Mouse (Mus musculus): Measurements from ENCODE around the gene Fbn1. TPM values are rescaled to one million over a fixed set of nuclear protein-coding genes. Genes with fewer than 3 reads are reported as not detected.

The Fbn1 gene
- polyA plus RNA-seq, 1 experiment from 2014 or later: 3.6 TPM

- no peak for ATAC-seq (ENCODE audit: low read depth)
- Histone ChIP-seq H3K4me2 (no peak overlapping the region), H3K4me1 (replicated peaks) (0 out of 2 replicates have a peak, but pooled peaks cover 4% of the 10 kb centered on the region), H3K27me3 (no peaks in the 10 kb centered on the region), H3K9ac (no peak overlapping the region), H3K36me3 (no peaks in the 10 kb centered on the region), H3K27ac (replicated peaks) (no peak overlapping the region), H3K4me3 (no peak overlapping the region), H3K9me3 (no peaks in the 10 kb centered on the region)
- 81% methylated on average over 5 of the region's 5 CpGs for whole genome bisulfite sequencing
Measured at GRCm38 (mm10) chr2:125474690-125475089, 33.1 kb downstream of the Fbn1 start.

GRCm38 (mm10) chr2:125473228-125473627 lies 34.6 kb downstream of the Fbn1 start:
- WGBS: 90% methylated on average over 2 of the region's 2 CpGs
- H3K27ac ChIP-seq (replicated peaks): no peak overlapping the region
- H3K36me3 ChIP-seq: no peaks in the 10 kb centered on the region
- no peak overlapping the region for H3K9ac ChIP-seq
- no peak overlapping the region for H3K4me2 ChIP-seq
- H3K4me3 ChIP-seq: no peak overlapping the region
- 0 out of 2 replicates have a peak, but pooled peaks cover 4% of the 10 kb centered on the region for H3K4me1 ChIP-seq (replicated peaks)
- no peaks in the 10 kb centered on the region for H3K27me3 ChIP-seq
- no peaks in the 10 kb centered on the region for H3K9me3 ChIP-seq
- ATAC-seq (ENCODE audit: low read depth): no peak

DNA sequence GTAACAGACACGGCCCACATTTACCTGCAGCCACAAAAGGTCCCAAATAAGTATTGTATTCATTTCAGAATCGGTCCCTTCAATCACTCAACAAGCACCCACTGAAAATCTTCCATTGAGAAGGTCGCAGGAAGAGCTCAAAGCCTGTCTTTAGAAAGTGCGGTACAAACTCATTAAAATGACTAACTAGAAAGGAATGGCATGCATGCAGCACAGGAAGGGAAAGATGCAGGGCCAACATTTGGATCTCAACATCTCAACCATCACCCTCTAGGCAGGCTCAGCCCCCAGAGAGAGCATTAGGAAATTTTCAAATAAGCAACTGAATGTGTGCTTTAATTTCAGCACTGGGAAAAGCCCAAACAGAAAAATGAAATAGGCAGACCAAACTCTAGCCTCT lies 36.1 kb downstream of the Fbn1 start:
- H3K27me3 ChIP-seq: no peaks in the 10 kb centered on the region
- 0 out of 2 replicates have a peak, but pooled peaks cover 4% of the 10 kb centered on the region for H3K4me1 ChIP-seq (replicated peaks)
- H3K9me3 ChIP-seq: no peaks in the 10 kb centered on the region
- H3K4me2 ChIP-seq: no peak overlapping the region
- WGBS: 93% methylated on average over 4 of the region's 4 CpGs
- H3K36me3 ChIP-seq: 0 out of 2 replicates have a peak, but pooled peaks cover 6% of the 10 kb centered on the region
- no peak overlapping the region for H3K27ac ChIP-seq (replicated peaks)
- no peak overlapping the region for H3K4me3 ChIP-seq
- ATAC-seq (ENCODE audit: low read depth): no peak
- H3K9ac ChIP-seq: no peak overlapping the region

GRCm38 (mm10) chr2:125470553-125471295 lies 37.1 kb downstream of the Fbn1 start:
- ATAC-seq (ENCODE audit: low read depth): no peak
- no peaks in the 10 kb centered on the region for H3K27me3 ChIP-seq
- H3K36me3 ChIP-seq: 0 out of 2 replicates have a peak, but pooled peaks cover 9% of the 10 kb centered on the region
- 80% methylated on average over 8 of the region's 8 CpGs for WGBS
- H3K4me2 ChIP-seq: no peak overlapping the region
- no peak overlapping the region for H3K9ac ChIP-seq
- no peak overlapping the region for H3K4me3 ChIP-seq
- H3K9me3 ChIP-seq: no peaks in the 10 kb centered on the region
- H3K27ac ChIP-seq (replicated peaks): 0 out of 2 replicates have a peak overlapping the region, but pooled peaks have one; percentile 14
- 0 out of 2 replicates have a peak, but pooled peaks cover 4% of the 10 kb centered on the region for H3K4me1 ChIP-seq (replicated peaks)

DNA sequence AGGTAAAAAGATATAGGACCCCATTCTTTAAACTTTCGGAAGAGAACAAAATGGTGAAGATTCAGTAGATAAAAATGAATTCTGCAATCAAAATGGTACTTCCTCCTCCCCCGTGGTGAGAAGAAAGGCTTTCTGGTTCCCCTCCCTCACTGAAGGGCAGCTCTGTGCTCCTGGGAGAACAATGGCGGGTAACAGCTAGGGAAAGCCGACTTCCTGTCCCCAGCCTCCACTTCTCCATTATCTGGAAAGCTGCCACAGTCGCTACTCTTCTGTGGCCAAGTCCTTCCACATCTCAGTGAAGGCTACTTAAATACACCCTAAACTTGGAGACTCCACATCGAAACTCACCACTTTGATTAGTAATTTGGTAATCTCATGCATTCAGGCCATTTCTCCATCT lies 43.8 kb downstream of the Fbn1 start:
- no peaks in the 10 kb centered on the region for H3K4me1 ChIP-seq (replicated peaks)
- H3K27me3 ChIP-seq: no peaks in the 10 kb centered on the region
- H3K9me3 ChIP-seq: no peaks in the 10 kb centered on the region
- H3K9ac ChIP-seq: no peak overlapping the region
- H3K27ac ChIP-seq (replicated peaks): no peak overlapping the region
- H3K4me2 ChIP-seq: no peak overlapping the region
- no peak for ATAC-seq (ENCODE audit: low read depth)
- H3K36me3 ChIP-seq: 0 out of 2 replicates have a peak, but pooled peaks cover 9% of the 10 kb centered on the region
- 81% methylated on average over 6 of the region's 6 CpGs for WGBS
- no peak overlapping the region for H3K4me3 ChIP-seq

DNA sequence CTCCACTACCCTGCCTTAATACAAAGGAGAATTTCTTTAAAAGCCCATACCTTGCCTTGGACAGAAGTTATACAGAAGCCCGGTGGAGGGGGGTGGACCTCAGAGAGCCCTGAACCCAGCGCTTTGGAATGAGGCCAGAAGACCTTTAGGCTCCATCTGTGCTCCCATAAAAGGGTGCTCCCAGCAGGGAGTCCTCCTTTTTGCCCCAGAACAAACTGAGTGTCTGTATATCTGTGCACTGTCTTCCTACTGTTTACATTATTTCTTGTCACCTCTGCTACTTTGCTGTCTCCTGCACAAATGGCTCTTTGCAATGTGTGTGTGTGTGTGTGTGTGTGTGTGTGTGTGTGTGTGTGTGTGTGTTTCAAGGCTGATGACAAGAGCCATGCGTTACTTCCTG lies 48.7 kb downstream of the Fbn1 start:
- WGBS: 79% methylated on average over 3 of the region's 3 CpGs
- Histone ChIP-seq H3K9ac (no peak overlapping the region), H3K36me3 (no peaks in the 10 kb centered on the region), H3K4me1 (replicated peaks) (no peaks in the 10 kb centered on the region), H3K9me3 (no peaks in the 10 kb centered on the region), H3K27me3 (no peaks in the 10 kb centered on the region), H3K4me3 (no peak overlapping the region), H3K4me2 (no peak overlapping the region), H3K27ac (replicated peaks) (no peak overlapping the region)
- no peak for ATAC-seq (ENCODE audit: low read depth)

GRCm38 (mm10) chr2:125456059-125456789 lies 51.6 kb downstream of the Fbn1 start:
- Histone ChIP-seq H3K4me1 (replicated peaks) (0 out of 2 replicates have a peak, but pooled peaks cover 6% of the 10 kb centered on the region), H3K36me3 (no peaks in the 10 kb centered on the region)
- 84% methylated on average over 15 of the region's 15 CpGs for WGBS

DNA sequence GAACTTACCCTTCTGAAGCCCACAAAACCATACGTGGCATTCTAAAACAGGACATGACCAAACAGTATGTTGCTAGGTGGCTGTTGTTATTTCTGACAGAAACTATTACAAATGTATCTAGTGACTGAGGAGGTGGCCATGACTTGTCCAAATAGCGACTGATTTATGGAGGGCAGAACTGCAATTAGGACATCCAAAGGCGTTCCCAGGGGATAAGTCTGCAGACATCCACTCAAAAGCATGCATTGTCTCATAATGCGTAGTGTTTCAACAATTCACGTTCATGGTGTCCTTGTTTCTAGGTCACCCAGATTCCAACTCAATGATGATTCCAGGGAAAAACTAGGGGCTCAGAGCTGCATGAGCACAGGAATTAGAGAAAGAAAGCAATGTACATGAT lies 53.0 kb downstream of the Fbn1 start:
- no peak for ATAC-seq (ENCODE audit: low read depth)
- H3K9me3 ChIP-seq: no peaks in the 10 kb centered on the region
- no peak overlapping the region for H3K4me3 ChIP-seq
- 0 out of 2 replicates have a peak, but pooled peaks cover 6% of the 10 kb centered on the region for H3K4me1 ChIP-seq (replicated peaks)
- no peak overlapping the region for H3K27ac ChIP-seq (replicated peaks)
- 71% methylated on average over 5 of the region's 5 CpGs for WGBS
- H3K27me3 ChIP-seq: no peaks in the 10 kb centered on the region
- H3K9ac ChIP-seq: no peak overlapping the region
- no peaks in the 10 kb centered on the region for H3K36me3 ChIP-seq
- H3K4me2 ChIP-seq: no peak overlapping the region

More at GRCm38 (mm10) chr2:125456059-125456789, 51.6 kb downstream of the Fbn1 start:
- H3K9me3 ChIP-seq: no peaks in the 10 kb centered on the region
- H3K4me2 ChIP-seq: no peak overlapping the region
- H3K27ac ChIP-seq (replicated peaks): no peak overlapping the region
- no peaks in the 10 kb centered on the region for H3K27me3 ChIP-seq
- H3K9ac ChIP-seq: no peak overlapping the region
- no peak for ATAC-seq (ENCODE audit: low read depth)
- H3K4me3 ChIP-seq: no peak overlapping the region

- Histone ChIP-seq H3K4me2 (no peak overlapping the region), H3K27ac (replicated peaks) (no peak overlapping the region), H3K4me1 (replicated peaks) (0 out of 2 replicates have a peak, but pooled peaks cover 6% of the 10 kb centered on the region), H3K4me3 (no peak overlapping the region), H3K9ac (no peak overlapping the region), H3K9me3 (no peaks in the 10 kb centered on the region), H3K36me3 (no peaks in the 10 kb centered on the region), H3K27me3 (no peaks in the 10 kb centered on the region)
- ATAC-seq (ENCODE audit: low read depth): no peak
- WGBS: 56% methylated on average over 6 of the region's 6 CpGs
Measured at GRCm38 (mm10) chr2:125452369-125453097, 55.3 kb downstream of the Fbn1 start.

DNA sequence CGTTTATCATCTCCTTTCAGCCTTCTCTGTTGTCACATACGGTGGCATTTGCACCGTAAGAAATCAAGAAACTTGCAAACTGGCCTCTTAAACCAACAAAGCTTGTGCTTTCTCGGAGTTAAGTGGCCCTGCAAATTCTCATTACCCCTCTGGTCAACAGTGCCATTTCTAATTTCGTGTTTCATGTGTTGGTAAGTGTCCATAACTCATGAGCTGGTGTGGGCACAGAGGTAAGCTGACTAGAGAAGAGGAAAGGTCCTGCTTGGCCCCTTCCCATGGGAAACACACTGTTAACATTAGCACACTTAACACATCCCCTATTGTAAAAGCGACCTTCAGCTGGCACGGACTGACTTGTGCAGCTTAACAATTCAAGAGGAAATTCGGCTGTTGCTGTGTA lies 58.4 kb downstream of the Fbn1 start:
- Histone ChIP-seq H3K36me3 (no peaks in the 10 kb centered on the region), H3K27ac (replicated peaks) (no peak overlapping the region), H3K4me3 (no peak overlapping the region), H3K27me3 (no peaks in the 10 kb centered on the region), H3K9ac (no peak overlapping the region), H3K9me3 (no peaks in the 10 kb centered on the region), H3K4me1 (replicated peaks) (0 out of 2 replicates have a peak, but pooled peaks cover 6% of the 10 kb centered on the region), H3K4me2 (no peak overlapping the region)
- ATAC-seq (ENCODE audit: low read depth): no peak
- 76% methylated on average over 8 of the region's 8 CpGs for WGBS

GRCm38 (mm10) chr2:125448881-125449280 lies 58.9 kb downstream of the Fbn1 start:
- WGBS: 68% methylated on average over 6 of the region's 6 CpGs
- Histone ChIP-seq H3K4me2 (no peak overlapping the region), H3K27me3 (no peaks in the 10 kb centered on the region), H3K9me3 (no peaks in the 10 kb centered on the region), H3K4me1 (replicated peaks) (0 out of 2 replicates have a peak, but pooled peaks cover 6% of the 10 kb centered on the region), H3K9ac (no peak overlapping the region), H3K36me3 (no peaks in the 10 kb centered on the region), H3K4me3 (no peak overlapping the region), H3K27ac (replicated peaks) (no peak overlapping the region)
- ATAC-seq (ENCODE audit: low read depth): no peak

Measured in neural tube, embryonic 13.5 days (tissue).